ENCODE assay signal across 20 mouse cellular contexts in the genomic region with DNA sequence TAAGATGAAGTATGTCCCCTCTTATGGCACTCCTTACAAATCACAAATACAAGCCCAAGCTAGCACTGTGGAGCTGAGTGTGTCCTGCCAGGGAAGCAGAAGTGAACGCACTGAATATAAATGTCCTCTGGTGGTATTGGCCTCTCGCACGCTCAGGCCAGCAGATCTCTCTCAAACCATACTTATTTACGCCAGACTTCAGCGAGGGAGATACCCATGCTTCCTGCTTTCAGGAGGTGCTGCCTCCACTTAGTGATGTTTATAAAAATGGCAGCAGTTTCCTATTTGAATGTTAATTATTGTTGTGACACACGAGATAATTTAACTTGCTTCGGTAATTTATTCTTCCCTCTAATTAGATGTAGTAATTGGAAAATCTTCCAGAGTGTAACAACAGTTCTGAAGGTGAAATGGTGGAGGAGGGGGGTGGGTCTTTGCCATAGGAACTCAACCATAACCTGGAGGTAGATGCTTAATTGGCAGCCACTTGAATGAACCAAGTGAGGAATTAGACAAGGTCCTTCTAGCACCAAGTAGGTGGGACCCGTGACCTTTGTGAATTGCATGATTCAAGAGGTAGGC.
"Had no signal": no experiment of that assay in that cellular context is flagged by ENCODE, and none has a peak within 500 bp of the region (broad histone marks: within the 10 kb centered on the region; RNA-seq: fewer than 3 reads in every experiment).

No protein-coding gene starts in this region.

- ATAC-seq: liver, embryonic 12.5 days; midbrain, embryonic 15.5 days had no signal

- H3K36me3 ChIP-seq: limb, embryonic 10.5 days; limb, embryonic 13.5 days; liver, embryonic 12.5 days; liver, embryonic 15.5 days; lung, embryonic 15.5 days; midbrain, embryonic 12.5 days; midbrain, embryonic 15.5 days had no signal

- H3K27ac ChIP-seq: kidney, postnatal 0 days; layer of hippocampus, adult 2 months; limb, embryonic 10.5 days; limb, embryonic 13.5 days; liver, embryonic 12.5 days; liver, embryonic 15.5 days; lung, embryonic 15.5 days; midbrain, embryonic 12.5 days; midbrain, embryonic 15.5 days had no signal

- H3K4me1 ChIP-seq: liver, embryonic 12.5 days; liver, embryonic 15.5 days; lung, embryonic 15.5 days; megakaryocyte, embryonic 14.5 days; midbrain, embryonic 12.5 days; midbrain, embryonic 15.5 days had no signal

- H3K9ac ChIP-seq: limb, embryonic 13.5 days; liver, embryonic 12.5 days; liver, embryonic 15.5 days; lung, embryonic 15.5 days; midbrain, embryonic 12.5 days; midbrain, embryonic 15.5 days had no signal

- H3K4me3 ChIP-seq: layer of hippocampus, adult 2 months; limb, embryonic 10.5 days; limb, embryonic 13.5 days; liver, embryonic 12.5 days; liver, embryonic 15.5 days; lung, embryonic 15.5 days; megakaryocyte, embryonic 14.5 days; midbrain, embryonic 12.5 days; midbrain, embryonic 15.5 days had no signal

- H3K27me3 ChIP-seq: limb, embryonic 13.5 days; liver, embryonic 12.5 days; liver, embryonic 15.5 days; lung, embryonic 15.5 days; megakaryocyte, embryonic 14.5 days; midbrain, embryonic 12.5 days; midbrain, embryonic 15.5 days had no signal

- H3K9me3 ChIP-seq: limb, embryonic 10.5 days; limb, embryonic 13.5 days; liver, embryonic 12.5 days; lung, embryonic 15.5 days; midbrain, embryonic 12.5 days; midbrain, embryonic 15.5 days had no signal

- DNase-seq: kidney, adult 9 months; kidney, postnatal 25 days; layer of hippocampus, adult 9-11 months; liver; lung, adult 18-20 months; lung, postnatal 10 days; lung, postnatal 36 days; thymus, adult 18-20 months; thymus, postnatal 14 days; thymus, postnatal 4 days had no signal

- H3K4me2 ChIP-seq: limb, embryonic 13.5 days; liver, embryonic 12.5 days; liver, embryonic 15.5 days; lung, embryonic 15.5 days; midbrain, embryonic 12.5 days; midbrain, embryonic 15.5 days had no signal
